26 mouse cellular contexts compared by ENCODE assay signal in the genomic region with DNA sequence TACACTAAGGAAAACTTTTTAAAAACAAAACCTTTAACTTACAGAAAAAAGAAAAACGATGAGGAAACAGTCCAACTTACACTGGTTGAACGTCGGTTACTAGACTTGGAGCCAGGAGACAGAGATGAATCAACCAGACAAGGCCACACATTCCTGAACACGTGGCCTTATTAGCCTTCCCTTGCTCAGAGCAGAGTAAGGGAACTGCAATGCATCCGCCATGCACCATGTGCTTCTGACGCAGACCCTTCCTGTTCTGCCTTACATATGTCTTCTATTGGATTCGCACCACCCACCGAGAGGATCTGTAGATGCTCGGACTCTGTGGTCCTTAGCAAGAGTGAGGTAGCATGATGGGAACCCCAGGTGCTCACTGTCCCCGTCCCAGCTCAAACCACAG.
DNase-seq lines count a peak whose midpoint lies in the region; ATAC-seq and TF ChIP-seq lines count a peak whose summit lies in the region.
"Had no signal": no experiment of that assay in that cellular context is flagged by ENCODE, and none has a peak within 500 bp of the region (broad histone marks: within the 10 kb centered on the region; RNA-seq: fewer than 3 reads in every experiment).

No protein-coding gene starts in this region.

- H3K9me3 ChIP-seq in intestine, embryonic 14.5 days (ENCODE audit: control insufficient read depth, low read length), result no peaks in the 10 kb centered on the region
- H3K9me3 ChIP-seq in intestine, postnatal 0 days (ENCODE audit: control insufficient read depth), result no peaks in the 10 kb centered on the region
- H3K9me3 ChIP-seq: forebrain, embryonic 10.5 days; forebrain, embryonic 15.5 days; intestine, embryonic 15.5 days; limb, embryonic 13.5 days; lung, embryonic 15.5 days; midbrain, embryonic 13.5 days; neural tube, embryonic 13.5 days had no signal

- no peaks in the 10 kb centered on the region for H3K36me3 ChIP-seq in intestine, embryonic 14.5 days (ENCODE audit: control insufficient read depth, insufficient read depth, low read length)
- H3K36me3 ChIP-seq in intestine, postnatal 0 days (ENCODE audit: control insufficient read depth, insufficient read depth), result no peaks in the 10 kb centered on the region
- H3K36me3 ChIP-seq: forebrain, embryonic 10.5 days; forebrain, embryonic 15.5 days; intestine, embryonic 15.5 days; limb, embryonic 13.5 days; lung, embryonic 15.5 days; midbrain, embryonic 13.5 days; neural tube, embryonic 13.5 days had no signal

- no peaks in the 10 kb centered on the region for H3K27me3 ChIP-seq in intestine, embryonic 14.5 days (replicated peaks; ENCODE audit: control insufficient read depth, insufficient read depth, low read length)
- H3K27me3 ChIP-seq in intestine, postnatal 0 days (replicated peaks; ENCODE audit: control insufficient read depth, insufficient read depth, low read length), result no peaks in the 10 kb centered on the region
- H3K27me3 ChIP-seq: forebrain, embryonic 15.5 days; intestine, embryonic 15.5 days; lung, embryonic 15.5 days; midbrain, embryonic 13.5 days; neural tube, embryonic 13.5 days had no signal

- WGBS in intestine, embryonic 14.5 days, result 76% methylated on average over 10 of the region's 10 CpGs
- WGBS in intestine, postnatal 0 days, result 82% methylated on average over 10 of the region's 10 CpGs

- no peak overlapping the region for H3K4me2 ChIP-seq in intestine, embryonic 14.5 days (ENCODE audit: low read length)
- H3K4me2 ChIP-seq in intestine, postnatal 0 days (replicated peaks; ENCODE audit: low read depth), result no peak overlapping the region
- H3K4me2 ChIP-seq: forebrain, embryonic 15.5 days; intestine, embryonic 15.5 days; limb, embryonic 13.5 days; liver, embryonic 11.5 days; lung, embryonic 15.5 days; midbrain, embryonic 13.5 days; neural tube, embryonic 13.5 days had no signal

- no peak overlapping the region for H3K27ac ChIP-seq in intestine, embryonic 14.5 days (ENCODE audit: low read depth)
- no peak overlapping the region for H3K27ac ChIP-seq in intestine, postnatal 0 days (ENCODE audit: low read depth, low read length)
- H3K27ac ChIP-seq: forebrain, embryonic 10.5 days; forebrain, embryonic 15.5 days; heart, adult 2 months; intestine, embryonic 15.5 days; limb, embryonic 13.5 days; lung, embryonic 15.5 days; midbrain, embryonic 13.5 days; neural tube, embryonic 13.5 days; stomach, postnatal 0 days had no signal

- H3K9ac ChIP-seq in intestine, embryonic 14.5 days (ENCODE audit: low read length), result no peak overlapping the region
- no peak overlapping the region for H3K9ac ChIP-seq in intestine, postnatal 0 days (ENCODE audit: low read depth, low read length)
- H3K9ac ChIP-seq: forebrain, embryonic 15.5 days; intestine, embryonic 15.5 days; limb, embryonic 13.5 days; lung, embryonic 15.5 days; midbrain, embryonic 13.5 days; neural tube, embryonic 13.5 days had no signal

- H3K4me3 ChIP-seq in intestine, embryonic 14.5 days (ENCODE audit: low read depth, low read length), result no peak overlapping the region
- H3K4me3 ChIP-seq in intestine, postnatal 0 days (ENCODE audit: low read depth, low read length), result no peak overlapping the region
- H3K4me3 ChIP-seq: forebrain, embryonic 10.5 days; forebrain, embryonic 15.5 days; heart, adult 2 months; intestine, embryonic 15.5 days; limb, embryonic 13.5 days; lung, embryonic 15.5 days; midbrain, embryonic 13.5 days; neural tube, embryonic 13.5 days had no signal

- peak; percentile 45 for DNase-seq in adrenal gland, adult 8-10 months
- DNase-seq in adrenal gland, postnatal 4 days (ENCODE audit: low spot score in 2 of 2), result no peak
- DNase-seq in intestine, embryonic 14.5 days (ENCODE audit: low spot score), result peak; percentile 45
- peak; percentile 33 for DNase-seq in embryo, embryonic 11 days
- no peak for DNase-seq in layer of hippocampus, adult 11-12 months (ENCODE audit: low spot score)
- DNase-seq in cerebellum, postnatal 36 days, result no peak
- DNase-seq: cerebellum, adult 11 months; cerebellum, adult 9-10 months; gastrocnemius, postnatal 36 days; heart, adult 2 months; lung, postnatal 36 days; right cerebral cortex, postnatal 4 days; thymus, adult 2 months; thymus, postnatal 36 days had no signal

- peaks cover 11% of the 10 kb centered on the region; the same call in 1 of the 2 replicates for H3K4me1 ChIP-seq in intestine, embryonic 14.5 days (replicated peaks; ENCODE audit: control insufficient read depth, insufficient read depth, low read length)
- no peaks in the 10 kb centered on the region for H3K4me1 ChIP-seq in intestine, postnatal 0 days (replicated peaks; ENCODE audit: control insufficient read depth, insufficient read depth, low read length)
- H3K4me1 ChIP-seq: forebrain, embryonic 10.5 days; forebrain, embryonic 15.5 days; lung, embryonic 15.5 days; midbrain, embryonic 13.5 days had no signal

- no peak for ATAC-seq in intestine, embryonic 14.5 days (replicated peaks; ENCODE audit: low FRiP score, low TSS enrichment, low read depth)
- no peak for ATAC-seq in intestine, postnatal 0 days
- ATAC-seq: CD4-positive, CD25-positive, alpha-beta regulatory T cell, adult 4 months; forebrain, embryonic 15.5 days; hindbrain, embryonic 16.5 days; intestine, embryonic 15.5 days; midbrain, embryonic 13.5 days had no signal

- TF ChIP-seq CTCF in intestine, postnatal 0 days (IDR thresholded peaks at IDR 0.05; ENCODE audit: low read depth), result no peak

Comparison
In these comparisons a context has a peak if more than half of its experiments do, and no peak if none do; other contexts are left out.
1. DNase-seq: peak in adrenal gland, adult 8-10 months (single experiment), intestine, embryonic 14.5 days (single experiment) and embryo, embryonic 11 days (single experiment); none in adrenal gland, postnatal 4 days (0 of 2), layer of hippocampus, adult 11-12 months (single experiment) and cerebellum, postnatal 36 days (0 of 2).